Mouse (Mus musculus) thymus, adult 18-20 months (tissue): Measurements from ENCODE around the gene Fbl.
A peak's percentile ranks its signal among the peaks of the same experiment; 100 is the strongest.
"Not testable (repeated sequence)": the region's sequence is repeated elsewhere in the genome, so short reads cannot be mapped to it uniquely, and the experiment has no call there.

Experiments used
- DNase-seq, 2 experiments: peaks; one replicate each; pipeline ENCODE4 v3.0.0; 2022; ENCODE audit warnings: mixed read lengths in 2 of 2

The Fbl gene

GRCm38 (mm10) chr7:28195414-28196098 lies 26.0 kb downstream of the Fbl start:
- no peak for DNase-seq

GRCm38 (mm10) chr7:28196528-28196927 lies 27.0 kb downstream of the Fbl start:
- no peak for DNase-seq

DNA sequence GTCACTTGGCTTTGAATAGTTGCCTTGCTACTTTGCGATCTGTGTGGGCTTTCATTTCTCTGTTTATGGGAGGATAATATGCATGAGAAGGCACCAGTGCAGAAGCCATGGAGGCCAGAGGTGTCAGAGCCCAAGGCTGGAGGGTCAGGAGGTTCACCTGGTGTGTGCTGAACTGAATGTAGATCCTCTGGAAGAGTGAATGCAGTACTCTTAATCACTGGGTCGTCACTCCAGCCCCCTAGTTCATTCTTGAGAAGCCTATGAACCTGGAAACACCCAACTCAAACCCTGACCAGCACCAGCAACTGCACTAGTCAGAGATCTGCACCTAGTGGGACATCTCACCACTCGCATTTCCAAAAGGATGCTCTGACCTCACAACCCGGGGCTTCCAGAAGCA lies 29.5 kb downstream of the Fbl start:
- DNase-seq: no peak

- no peak for DNase-seq
These were observed 33.9 kb downstream of the Fbl start for GRCm38 (mm10) chr7:28203207-28204108.

GRCm38 (mm10) chr7:28206044-28206600 lies 36.6 kb downstream of the Fbl start:
- DNase-seq: no peak

- no peak for DNase-seq
These were observed 39.0 kb downstream of the Fbl start for GRCm38 (mm10) chr7:28208396-28208987.

DNA sequence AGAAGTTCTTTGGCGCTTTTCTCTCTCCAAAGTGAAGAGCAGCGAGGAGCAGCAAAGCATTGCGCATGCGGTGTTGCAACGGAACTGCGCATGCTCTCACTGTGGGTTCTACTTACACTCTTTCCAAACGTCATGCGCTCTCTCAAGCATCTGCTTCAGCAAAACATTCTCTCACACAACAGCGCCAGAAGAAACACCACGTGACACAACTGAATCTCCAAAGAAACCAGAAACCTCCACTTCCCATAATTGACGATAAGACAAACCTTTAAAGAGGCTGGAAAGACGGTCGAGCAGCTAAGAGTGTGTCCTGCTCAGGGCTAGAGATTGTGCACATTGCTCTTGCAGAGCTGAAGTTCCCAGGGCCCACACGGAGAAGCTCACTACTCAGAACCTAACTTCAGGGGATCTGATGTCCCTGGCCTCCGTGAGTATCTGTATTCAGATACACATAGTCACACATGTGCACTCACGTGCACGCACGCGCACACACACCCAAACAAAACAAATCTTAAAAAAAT lies 39.5 kb downstream of the Fbl start:
- peak; percentile 57 to 66 for DNase-seq

DNA sequence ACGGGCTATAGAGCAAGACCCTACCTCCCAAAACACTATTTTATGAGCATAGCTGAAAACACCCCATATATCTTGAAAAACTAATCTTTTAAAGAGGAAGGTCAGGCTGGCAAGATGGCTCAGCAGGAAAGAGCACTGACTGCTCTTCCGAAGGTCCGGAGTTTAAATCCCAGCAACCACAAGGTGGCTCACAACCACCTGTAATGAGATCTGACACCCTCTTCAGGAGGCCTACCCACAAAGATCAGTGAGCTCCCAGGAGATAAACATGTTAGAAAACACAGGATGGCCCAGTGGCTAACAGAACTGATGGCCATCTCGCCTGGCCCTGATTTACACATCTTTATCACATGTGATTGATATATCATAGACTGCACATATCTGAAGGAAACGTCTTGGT lies 41.2 kb downstream of the Fbl start:
- no peak for DNase-seq

DNA sequence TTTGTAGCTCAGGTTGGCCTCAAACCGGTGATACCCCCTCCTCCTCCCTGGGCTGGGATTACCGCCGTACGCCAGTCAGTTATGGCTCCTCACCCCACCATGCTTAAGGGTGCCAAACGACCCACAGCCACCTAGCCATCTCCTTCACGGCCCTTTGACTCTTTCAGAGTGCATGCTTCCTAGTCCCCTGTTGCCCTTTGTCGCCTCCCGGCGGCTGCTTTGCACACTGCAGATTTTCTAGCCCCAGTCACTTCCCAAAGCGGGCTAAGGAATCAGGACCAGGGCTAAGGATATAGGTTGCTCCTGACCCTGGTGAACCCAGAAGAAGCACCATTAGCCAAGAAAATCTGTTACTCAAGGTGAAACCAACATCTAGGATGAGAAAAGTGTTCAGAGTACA lies 44.6 kb downstream of the Fbl start:
- peak; percentile 42 for DNase-seq

GRCm38 (mm10) chr7:28215950-28216349 lies 46.4 kb downstream of the Fbl start:
- DNase-seq: not testable (repeated sequence)

DNA sequence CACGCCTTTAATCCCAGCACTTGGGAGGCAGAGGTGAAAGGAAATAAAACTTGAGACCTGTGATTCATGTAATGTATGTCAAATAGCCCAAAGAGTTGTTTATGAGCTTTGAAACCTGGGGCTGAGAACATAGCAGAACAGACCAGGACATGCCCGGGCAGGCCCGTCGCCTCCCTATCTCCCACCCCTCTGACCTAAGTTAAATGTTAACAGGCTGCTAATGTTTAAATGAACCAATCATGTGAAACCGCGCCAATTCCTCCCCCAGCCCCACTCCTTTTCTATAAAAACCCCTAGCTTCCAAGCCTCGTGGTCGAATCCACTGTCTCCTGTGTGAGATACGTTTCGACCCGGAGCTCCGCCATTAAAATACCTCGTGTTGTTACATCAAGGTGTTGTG lies 48.3 kb downstream of the Fbl start:
- DNase-seq: not testable (repeated sequence)

GRCm38 (mm10) chr7:28218951-28219740 lies 49.6 kb downstream of the Fbl start:
- DNase-seq: not testable (repeated sequence)

- DNase-seq: peak; percentile 19 to 44
These were observed 57.3 kb downstream of the Fbl start for GRCm38 (mm10) chr7:28226836-28227235.

- not testable (repeated sequence) for DNase-seq
These were observed 57.9 kb downstream of the Fbl start for GRCm38 (mm10) chr7:28227421-28227820.
